Mouse (Mus musculus): ENCODE data around the gene Ascc2.

Gene Ascc2

GRCm38 (mm10) chr11:4720393-4720792 is 82.8 kb downstream of the Ascc2 start:
- no peak for ATAC-seq (ENCODE audit: low TSS enrichment)

GRCm38 (mm10) chr11:4720900-4721580 is 83.5 kb downstream of the Ascc2 start:
- peak; percentile 71 for ATAC-seq (ENCODE audit: low TSS enrichment)

GRCm38 (mm10) chr11:4721728-4722127 is 84.2 kb downstream of the Ascc2 start:
- ATAC-seq (ENCODE audit: low TSS enrichment) = no peak

- no peak for ATAC-seq (ENCODE audit: low TSS enrichment)
Observed at GRCm38 (mm10) chr11:4729603-4730002, 92.1 kb downstream of the Ascc2 start.

- ATAC-seq (ENCODE audit: low TSS enrichment) = no peak
Observed at GRCm38 (mm10) chr11:4730096-4730495, 92.5 kb downstream of the Ascc2 start.

GRCm38 (mm10) chr11:4730913-4731312 is 93.4 kb downstream of the Ascc2 start:
- no peak for ATAC-seq (ENCODE audit: low TSS enrichment)

DNA sequence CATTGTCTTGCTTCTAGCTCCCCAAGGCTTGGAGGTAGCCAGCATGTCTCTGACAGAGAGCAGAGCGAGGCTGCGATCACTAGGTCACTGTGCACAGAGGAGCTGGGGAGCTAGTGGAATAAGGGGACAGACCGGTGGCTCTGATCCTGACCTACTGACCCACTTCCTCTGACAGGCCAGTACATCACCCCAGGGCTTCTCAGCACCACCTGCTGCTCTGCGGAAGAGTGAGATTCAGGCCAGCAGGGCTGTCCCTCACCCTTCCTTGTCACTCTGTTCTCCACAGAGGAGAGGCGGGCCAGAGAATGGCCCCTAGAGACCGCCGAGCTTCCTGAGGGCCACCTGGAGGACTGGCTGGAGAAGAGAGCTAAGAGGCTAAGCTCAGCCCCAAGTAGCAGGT is 94.2 kb downstream of the Ascc2 start:
- ATAC-seq (ENCODE audit: low TSS enrichment) = no peak

GRCm38 (mm10) chr11:4734179-4734578 is 96.6 kb downstream of the Ascc2 start:
- ATAC-seq (ENCODE audit: low TSS enrichment) = no peak
